Mouse (Mus musculus) liver, embryonic 14.5 days (tissue): ENCODE results near the gene Lcorl. TPM values are rescaled to one million over a fixed set of nuclear protein-coding genes. Genes with fewer than 3 reads are reported as not detected.

Experiments used
- ATAC-seq: fragments of 200-750 bp; cut with Nextera tagmentation; 2 replicates; pipeline ENCODE4 v1.8.0; 2017; ENCODE audit warnings: moderate number of reproducible peaks, mild to moderate bottlenecking, moderate library complexity; ENCODE audit not compliant: insufficient read depth
- DNase-seq, 3 experiments: peaks; one replicate each; pipeline ENCODE4 v3.0.0-alpha.2; 2012 to 2013; ENCODE audit warnings: low read depth in 3 of 3, low spot score in 3 of 3
- H3K27ac ChIP-seq: fragments of 300-500 bp; sonication (generic); 2 replicates; pipeline ENCODE4 v1.5.1; 2014; ENCODE audit warnings: moderate library complexity, mild to moderate bottlenecking, control low read depth, inconsistent platforms
- H3K27me3 ChIP-seq: fragments of 300-500 bp; sonication (generic); 2 replicates; pipeline ENCODE4 v1.6.1; 2014; ENCODE audit warnings: mild to moderate bottlenecking, low read length, moderate library complexity; ENCODE audit not compliant: control insufficient read depth, insufficient read depth
- H3K36me3 ChIP-seq: fragments of 300-500 bp; sonication (generic); replicated peaks from 2 replicates; pipeline ENCODE4 v1.6.1; 2014; ENCODE audit warnings: low read depth; ENCODE audit not compliant: control insufficient read depth, insufficient read depth
- H3K4me1 ChIP-seq, 2 experiments: fragments of 200-500 bp in 1 of 2; fragments of 300-500 bp in 1 of 2; sonication (generic) in 1 of 2; replicated peaks; 2 replicates each; pipeline ENCODE4 v1.6.1; 2012 to 2014; ENCODE audit warnings: antibody characterized with exemption in 1 of 2, inconsistent platforms in 1 of 2, low read length in 1 of 2; ENCODE audit not compliant: control insufficient read depth in 2 of 2, insufficient read depth in 2 of 2
- H3K4me2 ChIP-seq: fragments of 300-500 bp; sonication (generic); 2 replicates; pipeline ENCODE4 v1.6.1; 2014; ENCODE audit warnings: low read depth, mild to moderate bottlenecking, control low read depth, moderate library complexity
- H3K4me3 ChIP-seq, 2 experiments: fragments of 200-500 bp in 1 of 2; fragments of 300-500 bp in 1 of 2; sonication (generic) in 1 of 2; 2 replicates each; pipeline ENCODE4 v1.5.1; 2012 to 2014; ENCODE audit warnings: low read depth in 2 of 2, low read length in 2 of 2, mild to moderate bottlenecking in 2 of 2, control low read depth in 1 of 2, inconsistent platforms in 1 of 2, moderate library complexity in 1 of 2; ENCODE audit not compliant: insufficient read depth in 1 of 2
- H3K9ac ChIP-seq: fragments of 300-500 bp; sonication (generic); replicated peaks from 2 replicates; pipeline ENCODE4 v1.6.1; 2014; ENCODE audit warnings: mild to moderate bottlenecking, control low read depth, moderate library complexity
- H3K9me3 ChIP-seq: fragments of 300-500 bp; sonication (generic); 2 replicates; pipeline ENCODE4 v1.6.1; 2016; ENCODE audit warnings: low read length, mixed read lengths; ENCODE audit not compliant: control insufficient read depth
- CTCF ChIP-seq: IDR thresholded peaks from 2 replicates; pipeline ENCODE4 v1.5.1; 2016; ENCODE audit warnings: antibody characterized with exemption, low read depth, control low read depth
- EP300 ChIP-seq: IDR thresholded peaks from 2 replicates; pipeline ENCODE4 v1.6.1; 2016; ENCODE audit warnings: antibody characterized with exemption, low read depth
- WGBS: fragments of 180-500 bp; shearing (Covaris S2); extraction: QIAGEN DNeasy Blood & Tissue Kit; methylation state at CpG from one replicate; pipeline ENCODE4 v1.1.7; 2014; ENCODE audit not compliant: insufficient replicate concordance; 5-methylcytosine and 5-hydroxymethylcytosine counted together
- polyA plus RNA-seq, 2 experiments: library from polyadenylated mRNA; depleted of rRNA in 1 of 2; stranded (reverse) in 1 of 2; unstranded in 1 of 2; fragments of >200 nt; fragmentation: Nextera tagmentation in 1 of 2; extraction: Ambion mirVana in 1 of 2; gene quantifications; 2 replicates each; pipeline versions ENCODE4 v1.2.1 to v1.2.3; 2012 to 2014

Lcorl gene
- polyA plus RNA-seq, 2 experiments: 1.9 to 5.8 TPM

DNA sequence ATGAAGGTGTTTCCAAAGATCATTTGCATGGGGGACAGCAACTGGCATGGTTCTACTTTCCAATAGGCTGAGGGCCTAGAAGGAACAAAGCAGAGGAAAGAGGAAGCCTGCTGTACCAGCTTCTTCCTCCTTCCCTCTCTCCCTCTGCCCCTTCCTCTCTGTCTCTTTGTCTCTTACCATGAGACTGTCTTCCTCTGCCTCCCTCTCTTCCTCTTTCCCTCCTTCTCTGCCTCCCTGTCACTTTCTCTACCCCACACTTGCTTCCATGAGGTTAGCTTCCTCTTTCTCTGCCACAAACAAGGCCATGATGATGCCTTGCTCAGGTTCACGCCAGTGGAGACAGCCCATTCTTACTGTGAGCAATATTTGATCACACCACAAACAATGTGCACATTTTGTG, 18.9 kb upstream of the Lcorl start:
- TF ChIP-seq EP300: no peak
- TF ChIP-seq CTCF: no peak
- Histone ChIP-seq H3K4me1 (no peaks in the 10 kb centered on the region), H3K36me3 (no peaks in the 10 kb centered on the region), H3K9me3 (no peaks in the 10 kb centered on the region), H3K27ac (no peak overlapping the region), H3K4me3 (no peak overlapping the region), H3K27me3 (no peaks in the 10 kb centered on the region), H3K9ac (no peak overlapping the region), H3K4me2 (no peak overlapping the region)
- ATAC-seq (no peak), DNase-seq (no peak)
- 58% methylated on average over 1 of the region's 1 CpGs for WGBS

DNA sequence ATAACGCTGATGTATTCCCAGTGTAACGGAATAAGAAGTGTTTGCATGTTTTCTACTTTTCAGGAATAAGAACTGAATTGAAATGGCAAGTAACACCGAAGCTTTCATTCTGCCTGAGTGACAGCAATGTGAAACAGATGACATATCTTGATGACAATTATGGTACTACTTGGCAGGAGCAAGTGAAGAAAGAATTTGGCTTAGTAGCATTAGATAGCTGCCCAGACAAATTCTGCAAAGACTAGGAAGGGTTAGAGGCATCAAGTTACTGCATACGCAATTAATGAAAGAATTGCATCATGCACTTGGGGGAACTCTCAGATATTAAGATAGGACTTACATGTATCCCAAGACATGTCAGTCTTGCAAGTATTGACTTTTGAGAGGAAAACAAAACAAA, 18.1 kb upstream of the Lcorl start:
- no peak overlapping the region for H3K27ac ChIP-seq
- no peak for TF ChIP-seq EP300
- TF ChIP-seq CTCF: no peak
- H3K4me3 ChIP-seq: no peak overlapping the region
- no peak overlapping the region for H3K9ac ChIP-seq
- ATAC-seq: no peak
- no peaks in the 10 kb centered on the region for H3K9me3 ChIP-seq
- no peak overlapping the region for H3K4me2 ChIP-seq
- WGBS: 71% methylated on average over 4 of the region's 4 CpGs
- no peak for DNase-seq
- H3K36me3 ChIP-seq: no peaks in the 10 kb centered on the region
- H3K4me1 ChIP-seq: no peaks in the 10 kb centered on the region
- H3K27me3 ChIP-seq: no peaks in the 10 kb centered on the region

DNA sequence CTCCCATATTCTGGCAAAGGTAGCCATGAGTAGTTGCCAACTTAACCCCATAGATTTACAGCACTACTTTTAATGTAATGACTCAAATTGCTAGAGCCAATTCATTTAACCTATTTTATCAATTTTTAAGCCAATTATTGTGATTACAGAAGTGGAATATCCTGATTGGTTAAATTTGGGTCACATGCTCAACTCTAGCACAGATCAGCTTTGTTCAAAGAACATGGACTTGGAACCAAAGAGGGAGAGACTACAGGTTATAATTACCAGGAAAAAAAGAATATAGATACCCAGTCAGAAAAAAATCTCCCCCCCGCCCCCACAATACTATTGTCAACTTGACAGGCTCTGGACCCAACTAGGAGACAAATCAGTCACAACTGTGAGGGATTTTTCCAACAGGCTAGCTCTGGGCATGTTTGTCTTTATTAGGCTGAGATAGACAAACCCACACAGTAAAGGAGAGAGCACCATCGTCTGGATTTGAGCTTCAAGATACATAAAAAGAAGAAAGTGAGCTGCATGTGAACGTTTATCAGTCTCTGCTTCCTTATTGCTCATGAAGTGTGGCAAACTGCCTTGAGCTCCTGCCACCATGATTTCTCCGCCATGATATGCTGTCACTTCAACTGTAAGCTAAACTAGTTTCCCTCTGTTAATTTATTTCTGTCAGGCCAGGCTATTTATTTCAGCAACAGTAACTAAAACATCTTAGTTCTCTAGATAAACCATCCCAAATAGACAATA, 17.0 kb upstream of the Lcorl start:
- no peaks in the 10 kb centered on the region for H3K9me3 ChIP-seq
- no peaks in the 10 kb centered on the region for H3K36me3 ChIP-seq
- H3K4me1 ChIP-seq: no peaks in the 10 kb centered on the region
- H3K9ac ChIP-seq: no peak overlapping the region
- H3K27me3 ChIP-seq: no peaks in the 10 kb centered on the region
- 48% methylated on average over 4 of the region's 4 CpGs for WGBS
- TF ChIP-seq CTCF (no peak), EP300 (no peak)
- ATAC-seq (no peak), DNase-seq (no peak)
- no peak overlapping the region for H3K4me3 ChIP-seq
- H3K4me2 ChIP-seq: no peak overlapping the region
- no peak overlapping the region for H3K27ac ChIP-seq

DNA sequence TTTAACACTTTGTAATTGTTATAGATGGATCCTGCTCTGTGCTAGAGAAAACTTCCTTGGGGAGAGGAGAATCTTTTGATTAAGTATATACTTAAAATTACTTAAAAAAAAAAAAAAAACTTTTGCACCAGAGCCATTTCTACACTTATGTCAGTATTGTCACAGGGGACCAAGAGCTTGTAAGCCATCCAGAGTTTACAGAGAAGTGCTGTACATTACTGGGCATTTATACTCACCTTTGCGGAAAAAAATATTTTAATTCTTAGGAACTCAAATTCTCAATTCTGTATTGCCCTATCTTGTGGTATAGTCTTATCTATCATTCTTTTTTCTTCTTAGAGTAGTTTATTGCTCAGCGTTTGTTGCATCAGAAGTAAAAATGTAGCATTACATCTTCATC, 953 bp upstream of the Lcorl start:
- no peak overlapping the region for H3K27ac ChIP-seq
- ATAC-seq (no peak), DNase-seq (no peak)
- WGBS: 70% methylated on average over 2 of the region's 2 CpGs
- H3K9ac ChIP-seq: peak overlapping the region; percentile 89
- H3K36me3 ChIP-seq: no peaks in the 10 kb centered on the region
- H3K27me3 ChIP-seq: no peaks in the 10 kb centered on the region
- no peaks in the 10 kb centered on the region for H3K9me3 ChIP-seq
- TF ChIP-seq CTCF (no peak), EP300 (no peak)
- peaks cover 0 to 3% of the 10 kb centered on the region in 2 experiments; a peak in 3 of 4 replicates for H3K4me1 ChIP-seq
- peak overlapping the region; percentile 65 for H3K4me2 ChIP-seq
- H3K4me3 ChIP-seq: peak overlapping the region; percentile 62 to 93; a peak in 3 of 4 replicates

- TF ChIP-seq CTCF: no peak
- TF ChIP-seq EP300: no peak
- Histone ChIP-seq H3K4me2 (peak overlapping the region; percentile 65), H3K9ac (peak overlapping the region; percentile 89), H3K4me3 (peak overlapping the region; percentile 93 to 96), H3K27me3 (no peaks in the 10 kb centered on the region), H3K9me3 (no peaks in the 10 kb centered on the region), H3K27ac (peak overlapping the region; percentile 78), H3K4me1 (peaks cover 0 to 3% of the 10 kb centered on the region in 2 experiments; a peak in 3 of 4 replicates), H3K36me3 (no peaks in the 10 kb centered on the region)
- ATAC-seq (peak; percentile 3; the same call in 1 of the 2 replicates), DNase-seq (no peak)
- WGBS: under 1% methylated on average over 52 of the region's 56 CpGs
Measured at GRCm38 (mm10) chr5:45856876-45857253, 550 bp downstream of the Lcorl start.
